Mouse (Mus musculus) mouse embryonic stem cell (cell line): Measurements from ENCODE around the gene Adarb2.
"Not testable (repeated sequence)": the region's sequence is repeated elsewhere in the genome, so short reads cannot be mapped to it uniquely, and the experiment has no call there.

Experiments used
- in situ Hi-C, 2 experiments: fragments of 300-500 bp; cut with MboI; formaldehyde crosslinking; loops; 1 replicate in 1 of 2; 3 replicates in 1 of 2; pipeline ENCODE4 v1.14.3; 2019 to 2020; ENCODE audit warnings: low sequenced_read_pairs in 2 of 2, low pct_unique_long_range_greater_than_20kb in 1 of 2, mixed read lengths in 1 of 2; ENCODE audit not compliant: unreplicated experiment in 1 of 2

Gene Adarb2

DNA sequence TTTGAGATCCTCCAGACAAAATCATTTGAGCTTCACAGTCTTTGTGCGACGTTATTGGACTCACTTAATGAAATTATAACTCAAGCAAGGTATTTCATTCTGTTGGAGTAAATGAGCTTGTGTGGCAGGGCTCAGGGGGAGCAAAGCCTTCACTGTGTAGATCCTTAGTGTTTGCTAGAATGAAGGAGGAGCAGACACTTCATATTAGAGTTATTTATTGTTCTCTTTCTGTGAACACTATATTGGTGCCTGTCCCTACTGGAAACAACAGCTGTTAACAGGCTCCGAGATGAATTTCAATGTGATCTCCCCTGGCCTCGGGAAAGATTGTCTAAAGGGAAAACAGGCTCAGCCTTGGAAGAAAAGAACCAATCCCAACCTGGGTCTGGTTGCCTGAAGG is 355.1 kb downstream of the Adarb2 start:
- in situ Hi-C loops = no loop called here

DNA sequence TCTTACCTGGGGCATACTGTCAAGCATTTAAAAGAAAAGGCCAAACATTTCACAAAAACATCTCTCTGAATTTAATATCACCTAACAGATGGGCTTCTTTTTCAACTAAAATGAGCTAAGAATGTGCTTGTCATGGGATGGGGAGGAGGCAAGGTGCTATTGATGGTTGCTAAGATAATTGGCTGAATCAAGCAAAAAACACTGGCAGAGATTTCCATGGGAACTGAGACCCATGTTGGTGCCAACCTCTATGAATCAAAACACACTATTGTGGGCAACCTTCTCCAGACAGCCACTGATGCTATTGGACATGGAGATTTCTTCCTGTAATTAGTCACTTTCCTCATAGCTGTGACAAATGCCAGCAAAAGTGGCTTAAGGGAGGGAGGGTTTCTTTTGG is 357.8 kb downstream of the Adarb2 start:
- in situ Hi-C loops = no loop called here

DNA sequence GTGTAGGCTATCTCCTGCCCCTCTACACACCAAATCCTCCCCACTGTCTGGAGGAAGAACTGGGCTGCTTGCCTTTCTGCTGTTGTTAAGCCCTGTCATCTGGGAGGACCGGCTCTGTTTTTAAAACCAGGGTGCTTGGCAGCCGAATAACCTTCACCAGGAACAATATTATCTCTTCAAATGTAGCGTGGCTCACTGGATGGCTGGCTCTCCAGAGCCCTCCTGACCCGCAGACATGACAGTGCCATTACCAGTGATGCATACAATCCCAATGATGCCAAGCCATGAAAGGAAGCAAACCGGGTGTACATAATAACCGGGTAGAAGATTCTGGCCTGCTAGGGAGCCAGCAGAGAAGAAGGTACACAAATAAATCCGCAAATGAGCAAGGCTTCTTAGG is 360.5 kb downstream of the Adarb2 start:
- in situ Hi-C loops = no loop called here

DNA sequence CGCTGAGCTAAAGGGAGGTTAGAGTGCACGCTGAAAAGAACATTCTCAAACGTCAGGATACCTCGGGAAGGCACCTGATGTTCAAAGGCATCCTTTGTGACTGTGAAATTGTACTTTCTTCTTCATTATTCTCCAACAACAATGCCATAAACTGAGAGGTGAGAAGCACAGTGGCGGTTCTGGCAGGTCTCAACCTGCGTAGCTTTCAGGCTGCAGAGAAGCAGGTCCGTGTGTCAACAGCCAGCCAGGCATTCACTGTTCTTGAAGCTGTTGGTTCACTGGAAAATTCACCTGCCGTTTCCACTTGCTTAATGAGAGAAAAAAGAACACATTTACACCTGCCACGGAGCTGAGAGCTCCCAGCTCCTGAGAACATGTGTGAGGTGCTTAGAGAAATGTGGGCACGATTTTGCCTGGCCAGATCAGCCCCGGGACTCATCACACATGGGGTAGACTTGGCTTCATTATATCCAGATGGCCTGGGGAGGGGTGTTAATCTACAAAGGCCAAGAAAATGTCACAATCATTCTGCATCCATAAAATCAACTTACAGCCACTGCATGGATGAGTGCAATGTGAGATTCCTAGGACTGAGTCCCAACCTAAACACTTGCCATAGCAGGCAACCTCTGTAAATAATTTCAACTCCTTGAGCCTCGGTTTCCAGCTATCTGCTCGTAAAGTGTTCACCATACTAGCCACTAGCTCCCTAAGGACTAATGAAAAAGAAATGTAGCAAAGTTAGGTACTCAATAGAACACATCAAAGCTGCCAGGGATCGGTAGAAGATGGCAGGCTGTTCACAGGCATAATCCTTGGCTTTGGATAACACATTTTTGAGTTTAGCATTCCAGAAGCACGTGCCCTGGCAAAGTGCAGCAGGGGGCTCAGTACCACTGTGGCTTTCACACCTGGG is 364.7 kb downstream of the Adarb2 start:
- in situ Hi-C loops = no loop called here

DNA sequence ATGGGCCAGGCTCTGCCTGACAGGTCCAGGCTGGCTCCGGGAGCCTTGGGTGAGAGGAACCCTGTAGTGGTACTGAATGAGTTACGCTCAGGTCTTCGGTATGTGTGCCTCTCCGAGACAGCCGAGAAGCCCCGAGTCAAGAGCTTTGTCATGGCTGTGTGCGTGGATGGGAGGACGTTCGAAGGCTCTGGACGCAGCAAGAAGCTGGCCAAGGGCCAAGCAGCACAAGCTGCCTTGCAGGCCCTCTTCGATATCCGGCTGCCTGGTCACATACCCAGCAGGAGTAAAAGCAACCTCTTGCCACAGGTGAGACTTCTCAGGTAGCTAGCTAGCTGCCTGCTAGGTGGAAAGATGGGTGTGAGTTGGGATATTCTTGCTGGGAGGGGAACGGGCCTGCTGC is 367.6 kb downstream of the Adarb2 start:
- in situ Hi-C loops = no loop called here

DNA sequence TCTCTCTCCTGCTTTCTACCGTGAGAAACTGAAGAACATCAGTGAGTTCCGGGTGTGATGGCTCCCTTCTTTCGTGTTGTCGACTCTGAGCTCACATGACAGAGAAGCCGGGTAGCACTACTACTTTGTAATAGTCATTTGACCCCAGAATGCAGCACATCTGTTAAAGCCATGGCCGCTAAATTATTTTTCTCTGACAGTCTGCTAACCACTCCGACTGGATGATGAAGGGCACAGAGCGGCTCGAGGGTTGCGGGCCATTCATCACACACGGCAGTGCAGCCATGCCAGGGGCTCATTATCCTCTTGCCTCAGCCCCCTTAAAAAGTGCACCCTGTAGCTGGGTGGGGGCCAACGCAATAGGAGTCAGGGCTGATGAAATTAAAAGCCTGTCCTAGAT is 371.2 kb downstream of the Adarb2 start:
- in situ Hi-C loops = no loop called here

DNA sequence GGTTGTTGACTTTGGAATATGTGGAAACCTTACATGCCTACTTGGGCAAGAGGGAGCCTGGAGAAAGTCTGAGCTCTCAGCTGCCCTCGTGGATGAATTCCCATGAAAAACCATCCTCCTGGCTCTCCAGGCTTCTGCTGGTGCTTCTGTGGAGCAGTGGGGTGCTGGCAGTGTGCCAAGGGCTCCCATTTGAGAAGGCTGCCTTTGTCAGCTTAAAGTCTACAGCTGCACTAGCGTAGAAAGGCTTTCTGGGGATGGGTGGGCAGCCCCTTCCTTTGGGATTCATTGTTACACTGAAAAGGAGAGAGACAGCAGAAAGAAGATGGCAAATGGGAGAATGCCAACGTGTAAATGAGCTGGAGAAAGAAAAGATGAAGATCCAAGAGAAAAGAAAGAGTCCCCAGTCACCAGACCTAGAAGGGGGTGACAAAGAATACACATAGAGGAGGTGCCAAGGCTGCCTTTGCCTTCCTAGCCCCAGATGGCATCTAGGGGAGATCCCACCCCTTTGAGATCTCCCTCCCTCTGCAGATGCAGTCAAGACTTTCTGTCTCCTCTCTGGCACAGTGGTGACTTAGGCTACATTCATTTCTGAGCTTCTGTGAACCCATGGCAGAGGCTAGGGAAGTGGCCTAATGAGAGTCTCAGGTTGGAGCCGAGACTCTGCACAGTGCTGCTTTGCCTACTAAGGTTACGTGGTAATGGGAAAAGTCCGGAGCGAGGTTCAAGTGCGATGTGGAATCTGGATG is 381.8 kb downstream of the Adarb2 start:
- in situ Hi-C loops = no loop called here

DNA sequence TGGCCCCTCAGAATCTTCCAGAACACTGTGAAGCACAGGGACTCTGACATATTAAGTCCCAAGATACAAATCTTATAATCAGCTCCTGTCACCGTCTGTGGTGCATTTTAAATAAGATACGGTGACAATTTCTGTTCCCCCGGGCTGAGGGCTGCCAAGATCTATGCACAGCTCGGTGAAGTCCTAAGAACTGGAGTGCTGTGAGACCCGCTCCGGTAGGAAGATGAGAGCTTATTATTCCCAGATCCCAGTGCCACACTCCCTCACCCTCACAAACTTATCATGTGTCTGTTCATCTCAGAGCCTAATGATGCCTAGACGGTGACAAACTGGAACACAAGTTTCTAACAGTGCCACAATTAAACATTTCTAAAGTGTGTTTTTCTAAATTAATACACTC is 384.8 kb downstream of the Adarb2 start:
- in situ Hi-C loops = no loop called here

DNA sequence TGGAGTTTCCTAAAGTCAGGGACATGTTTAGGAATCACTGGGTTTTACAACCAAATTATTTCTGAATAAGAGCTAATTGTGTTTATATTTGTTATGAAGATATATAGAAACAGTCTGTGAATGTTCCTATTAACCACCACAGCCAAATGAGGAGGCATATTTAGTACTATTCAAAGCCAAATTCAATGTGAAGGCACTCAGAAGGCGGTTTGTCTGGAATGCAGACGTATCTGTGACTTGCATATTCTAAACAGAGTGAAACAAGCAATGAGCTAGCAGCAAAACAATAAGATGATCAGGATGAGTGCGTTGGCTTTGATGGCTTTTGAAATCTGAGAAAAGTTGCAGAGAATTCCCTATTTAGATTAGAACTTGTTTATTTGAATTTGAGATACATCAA is 387.8 kb downstream of the Adarb2 start:
- in situ Hi-C loops = no loop called here

DNA sequence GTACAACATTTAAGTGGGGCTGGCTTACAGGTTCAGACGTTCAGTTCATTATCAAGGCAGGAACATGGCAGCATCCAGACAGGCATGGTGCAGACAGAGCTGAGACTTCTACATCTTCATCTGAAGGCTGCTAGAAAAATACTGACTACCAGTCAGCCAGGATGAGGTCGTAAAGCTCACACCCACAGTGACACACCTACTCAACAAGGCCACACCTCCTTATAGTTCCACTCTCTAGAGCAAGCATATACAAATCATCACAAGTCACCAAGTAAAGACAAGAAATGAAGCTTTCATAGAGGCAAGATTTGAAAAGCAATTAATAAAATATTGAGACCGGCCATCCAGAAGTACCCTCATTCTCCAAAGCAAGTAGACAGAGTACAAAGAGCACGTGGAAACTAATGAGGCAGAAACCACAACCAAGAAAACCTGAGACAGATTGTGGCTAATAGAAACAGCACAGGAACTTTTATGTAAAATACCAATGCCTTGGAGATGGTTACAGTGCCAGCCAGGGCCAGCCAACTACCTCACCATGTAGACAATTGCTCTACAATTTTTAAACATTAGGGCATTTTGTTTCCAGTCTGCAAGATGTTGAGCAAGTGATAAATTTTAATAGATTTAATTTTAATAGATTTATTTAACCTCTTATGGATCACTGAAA is 394.4 kb downstream of the Adarb2 start:
- in situ Hi-C loops = no loop called here

DNA sequence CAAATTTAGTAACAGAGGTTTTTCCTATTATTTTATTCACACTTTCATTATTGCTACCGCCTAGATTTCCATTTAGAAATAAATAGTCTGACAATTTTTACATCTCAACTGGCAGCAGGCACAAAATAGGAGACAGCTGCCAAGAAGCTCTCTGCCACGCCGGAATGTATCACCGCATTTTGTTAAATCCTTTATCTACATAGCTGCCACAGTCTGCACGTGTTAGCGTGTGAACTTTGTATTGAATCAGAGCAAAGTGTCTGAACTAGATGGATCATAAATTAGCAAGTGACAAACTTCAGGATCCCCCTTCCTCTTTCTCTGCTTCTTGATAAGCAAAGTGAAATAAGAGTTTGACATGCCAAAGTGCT is 395.0 kb downstream of the Adarb2 start:
- in situ Hi-C loops = no loop called here

DNA sequence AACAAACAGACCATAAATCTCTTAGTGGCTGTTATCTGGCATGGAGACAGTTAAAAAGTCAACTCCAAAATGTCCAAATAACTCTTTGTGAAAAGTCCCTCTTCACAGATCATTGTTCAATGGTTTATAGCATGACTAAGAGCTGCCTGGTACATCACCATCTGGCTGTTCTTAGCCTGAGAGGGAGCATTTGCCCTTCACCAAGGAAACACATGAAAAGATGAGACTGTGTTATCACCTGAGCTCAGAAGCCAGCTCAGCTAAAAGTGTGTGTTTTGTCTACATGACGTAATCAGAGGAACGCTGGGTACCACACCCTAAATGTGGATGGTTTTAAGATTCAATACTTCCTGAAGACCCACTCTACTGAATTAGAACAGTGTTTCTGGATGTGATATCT is 403.0 kb downstream of the Adarb2 start:
- in situ Hi-C loops = no loop called here

DNA sequence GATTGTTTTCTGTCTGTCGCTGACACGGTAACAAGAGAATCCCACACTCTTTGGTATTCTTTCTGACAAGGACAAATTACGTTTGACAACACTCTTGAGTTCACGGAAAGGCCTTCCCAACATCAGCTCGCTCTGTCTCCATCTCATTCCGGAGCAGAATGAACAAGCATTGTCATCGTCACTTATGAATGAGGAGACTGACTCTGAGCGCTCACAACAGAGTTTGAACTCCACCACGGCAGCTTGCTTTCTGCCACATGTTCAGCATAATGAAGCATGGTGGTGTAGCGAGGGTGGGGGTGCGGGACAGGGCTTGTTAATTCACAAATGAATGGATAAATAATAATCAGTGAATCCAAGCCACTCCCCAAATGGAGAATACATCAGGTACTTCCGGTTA is 405.4 kb downstream of the Adarb2 start:
- in situ Hi-C loops = no loop called here

DNA sequence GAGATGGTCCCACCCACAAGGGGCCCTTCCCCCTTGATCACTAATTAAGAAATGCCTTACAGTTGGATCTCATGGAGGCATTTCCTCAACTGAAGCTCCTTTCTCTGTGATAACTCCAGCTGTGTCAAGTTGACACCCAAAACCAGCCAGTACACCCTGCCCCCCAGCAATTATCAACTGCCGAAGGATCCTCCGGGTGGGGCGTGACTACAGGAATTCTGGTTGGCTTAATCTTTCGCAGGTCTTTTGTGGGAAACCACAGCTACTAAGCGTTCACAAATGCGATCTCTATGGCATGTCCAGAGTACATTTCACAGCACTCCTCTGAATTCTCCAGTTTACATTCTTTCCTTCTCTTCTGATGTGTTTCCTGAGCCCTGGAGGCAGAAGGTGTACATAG is 406.3 kb downstream of the Adarb2 start:
- in situ Hi-C loops = not testable (repeated sequence)

DNA sequence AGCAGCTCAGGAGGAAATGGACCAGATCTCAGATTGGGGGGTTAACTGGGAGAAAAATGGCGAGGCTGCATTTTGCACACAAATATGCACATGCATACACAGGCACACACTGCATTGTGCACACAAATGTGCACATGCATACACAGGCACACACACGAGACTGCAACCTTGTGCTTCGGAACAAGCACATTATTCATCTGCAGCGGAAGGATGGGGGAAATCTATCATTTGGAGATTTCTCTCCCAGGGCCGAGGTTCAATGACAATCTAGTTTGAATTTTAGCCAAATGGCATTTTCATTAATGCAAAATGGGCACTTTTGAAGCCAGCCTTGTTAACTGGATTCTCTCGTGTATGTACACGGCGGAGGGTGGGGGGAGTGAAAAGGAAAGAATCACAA is 408.3 kb downstream of the Adarb2 start:
- in situ Hi-C loops = no loop called here

DNA sequence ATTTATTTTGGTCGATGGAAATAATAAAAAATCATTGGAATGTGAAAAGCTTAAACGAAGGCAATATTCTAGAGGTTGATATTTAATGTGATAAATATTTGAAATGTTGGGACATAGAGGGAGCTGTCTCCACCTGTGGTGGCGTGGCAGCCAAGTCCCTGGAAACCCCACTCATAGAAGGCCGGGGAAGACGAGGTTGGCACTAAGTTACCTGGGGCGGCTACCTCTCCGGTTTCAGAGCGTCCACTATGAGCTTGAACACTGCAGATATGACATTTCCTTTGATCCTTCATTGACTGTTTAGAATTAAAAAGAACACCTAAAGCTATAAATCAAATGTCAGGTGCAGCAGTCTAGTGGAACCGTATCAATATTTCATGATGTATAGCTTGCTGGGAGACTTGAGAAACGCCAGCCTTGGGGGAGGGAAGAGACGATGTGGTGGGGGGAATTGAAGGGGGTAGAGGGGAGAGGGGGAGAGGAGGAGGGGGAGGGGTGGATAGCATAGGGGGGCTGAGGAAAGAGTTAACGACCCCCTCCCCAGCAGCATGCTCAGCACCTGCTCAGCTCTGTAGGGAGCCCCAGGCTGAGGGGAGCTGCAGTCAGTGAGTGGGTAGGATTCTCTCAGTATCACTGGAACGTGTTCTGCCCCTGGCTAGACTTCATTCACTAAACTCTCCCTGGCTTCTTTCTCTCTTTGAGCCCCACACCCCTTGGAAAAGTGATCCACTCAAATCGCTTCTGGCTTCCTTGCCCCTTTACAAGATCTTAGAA is 410.1 kb downstream of the Adarb2 start:
- in situ Hi-C loops = no loop called here

DNA sequence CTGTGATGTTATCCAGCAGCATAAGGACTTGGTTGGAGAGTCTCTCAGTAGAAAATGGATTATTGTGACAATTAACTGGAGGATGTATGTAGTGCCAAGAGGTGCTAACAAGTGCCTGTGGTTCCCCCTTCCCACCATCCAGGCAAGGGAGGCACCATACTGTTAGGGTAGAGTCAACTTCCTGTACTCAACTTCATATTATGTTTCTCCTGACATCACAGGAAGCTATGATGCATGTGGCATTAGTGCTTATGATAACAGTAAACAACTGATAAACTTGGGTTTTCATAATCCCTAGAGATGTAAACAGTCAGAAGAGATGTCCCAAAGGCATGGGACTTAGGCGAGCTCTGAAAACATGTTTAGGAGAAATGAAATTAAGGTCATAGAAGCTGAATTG is 414.0 kb downstream of the Adarb2 start:
- in situ Hi-C loops = no loop called here

DNA sequence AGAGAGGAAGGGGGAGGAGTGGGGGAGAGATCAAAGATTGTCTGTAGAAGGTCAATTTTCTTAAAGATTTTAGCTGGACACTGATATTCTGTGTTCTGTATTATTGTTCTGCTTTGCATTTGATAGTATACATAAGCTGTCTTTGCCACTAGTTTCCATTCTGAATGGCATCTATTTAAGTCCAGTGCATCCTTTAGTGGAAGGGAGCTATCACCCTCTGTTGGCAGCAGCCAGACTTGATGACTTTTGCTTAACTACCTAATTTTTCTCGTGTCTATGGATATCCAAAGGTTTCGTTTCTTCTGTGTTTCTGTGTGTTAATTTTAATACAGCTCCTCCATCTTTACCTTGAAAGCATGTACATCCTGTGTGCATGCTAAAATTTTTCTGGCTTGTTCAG is 419.6 kb downstream of the Adarb2 start:
- in situ Hi-C loops = no loop called here

DNA sequence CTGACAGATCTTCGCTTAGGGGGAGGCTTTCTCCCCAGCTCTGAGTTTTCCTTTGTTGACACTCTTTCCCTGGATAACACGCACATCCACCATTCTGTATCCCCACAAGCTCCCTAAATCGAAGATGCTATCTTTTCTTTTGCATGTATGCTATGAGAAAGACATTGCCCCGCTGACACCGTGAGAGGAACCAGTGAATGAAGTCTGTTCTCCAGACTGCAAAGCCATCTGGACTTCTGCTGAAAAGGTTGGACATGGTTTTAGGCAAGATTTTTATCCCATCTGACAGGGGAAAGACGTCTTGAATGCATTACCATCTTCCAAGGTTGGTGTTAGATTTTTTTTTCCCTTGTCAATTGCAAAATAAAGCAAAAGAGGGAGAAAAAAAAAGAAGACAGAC is 426.9 kb downstream of the Adarb2 start:
- in situ Hi-C loops = no loop called here
